Mouse (Mus musculus) cerebellum, postnatal 4 days (tissue): ENCODE measurements around the gene Cfap69.
"Not testable (repeated sequence)": the region's sequence is repeated elsewhere in the genome, so short reads cannot be mapped to it uniquely, and the experiment has no call there.

Source experiments
- DNase-seq, 2 experiments: peaks; one replicate each; pipeline ENCODE4 v3.0.0; 2022; ENCODE audit warnings: low spot score in 2 of 2, mixed read lengths in 1 of 2

Cfap69 gene

DNA sequence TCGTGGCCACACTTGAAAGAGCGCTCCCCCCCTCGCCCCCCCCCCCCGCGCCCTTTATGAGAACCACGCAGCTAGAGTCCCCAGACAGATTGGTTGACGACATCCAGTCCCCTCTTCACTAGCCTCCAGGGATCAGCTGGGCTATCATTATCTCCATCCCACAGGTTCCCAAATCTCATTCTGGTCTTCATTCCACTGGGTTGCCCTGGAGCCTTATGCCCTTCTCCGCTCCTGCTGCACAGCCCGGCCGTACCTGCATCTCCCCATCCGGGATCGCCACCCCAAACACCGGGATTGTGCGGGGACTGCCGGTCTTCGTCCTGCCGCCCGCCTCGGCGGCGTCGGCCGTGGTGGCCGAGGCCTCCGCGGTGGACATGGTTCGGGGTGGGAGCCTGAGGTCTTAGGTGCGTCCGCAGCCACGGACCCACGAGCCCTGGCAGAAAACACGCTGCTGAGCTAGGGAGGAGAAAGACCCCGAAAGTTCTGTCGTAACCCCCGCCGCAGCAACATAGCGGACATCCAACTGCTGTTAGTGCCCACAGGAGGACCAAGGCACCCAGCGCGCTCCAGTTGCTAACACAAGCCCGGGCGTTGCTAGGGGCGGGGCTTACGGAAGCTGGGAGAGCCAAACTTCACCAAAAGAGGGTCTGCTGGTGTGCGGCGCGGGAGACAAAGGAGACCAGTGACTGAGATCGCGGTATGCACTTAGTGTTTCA is at the start of gene Cfap69:
Gene Cfap69, minus strand, starts transcription at position 585 of the 716 bp plus-strand sequence.
- peak; percentile 81 to 87 for DNase-seq

- DNase-seq: no peak
Observed at GRCm38 (mm10) chr5:5711032-5711431, 47.0 kb upstream of the Cfap69 start.

- DNase-seq: no peak
Observed at GRCm38 (mm10) chr5:5707341-5708278, 43.6 kb upstream of the Cfap69 start.

DNA sequence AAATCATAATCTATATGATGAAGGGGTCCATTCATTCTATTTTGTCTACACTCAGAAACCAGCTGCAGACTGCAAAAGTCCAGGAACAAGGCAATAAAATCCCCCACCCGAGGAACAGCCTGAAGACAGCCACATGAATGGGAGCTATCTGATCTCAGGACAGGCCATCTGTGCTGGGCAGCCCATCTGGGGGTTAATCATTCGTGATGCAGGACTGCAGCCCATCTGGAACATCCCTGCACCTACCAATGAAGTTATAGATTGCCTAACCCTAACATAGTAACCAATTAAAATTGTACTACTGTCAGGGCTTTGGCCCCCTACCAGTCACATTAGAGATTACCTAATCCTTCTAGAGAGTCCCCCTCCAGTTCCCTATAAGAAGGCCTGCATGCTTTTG is 41.0 kb upstream of the Cfap69 start:
- DNase-seq: no peak

- no peak for DNase-seq
Observed at GRCm38 (mm10) chr5:5700386-5700785, 36.3 kb upstream of the Cfap69 start.

DNA sequence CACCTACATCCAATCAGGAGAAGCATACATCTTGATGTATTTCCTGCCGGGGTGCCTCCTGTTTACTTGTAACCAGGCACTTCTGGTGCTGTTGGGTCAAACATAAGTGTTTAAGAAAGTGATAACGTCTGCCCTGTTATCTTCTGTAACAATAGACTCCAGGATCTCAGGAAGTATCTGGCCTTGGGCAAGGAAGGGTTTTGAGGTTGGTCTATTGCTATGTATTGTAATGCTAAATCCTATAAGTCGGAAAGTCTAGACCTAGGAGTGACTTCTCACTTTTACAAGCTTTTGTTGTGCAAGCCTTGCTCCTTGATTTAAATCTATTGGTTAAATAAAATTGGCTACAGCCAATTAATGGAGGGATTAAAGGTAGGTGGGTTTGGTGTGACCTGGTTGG is 34.8 kb upstream of the Cfap69 start:
- DNase-seq: no peak

DNA sequence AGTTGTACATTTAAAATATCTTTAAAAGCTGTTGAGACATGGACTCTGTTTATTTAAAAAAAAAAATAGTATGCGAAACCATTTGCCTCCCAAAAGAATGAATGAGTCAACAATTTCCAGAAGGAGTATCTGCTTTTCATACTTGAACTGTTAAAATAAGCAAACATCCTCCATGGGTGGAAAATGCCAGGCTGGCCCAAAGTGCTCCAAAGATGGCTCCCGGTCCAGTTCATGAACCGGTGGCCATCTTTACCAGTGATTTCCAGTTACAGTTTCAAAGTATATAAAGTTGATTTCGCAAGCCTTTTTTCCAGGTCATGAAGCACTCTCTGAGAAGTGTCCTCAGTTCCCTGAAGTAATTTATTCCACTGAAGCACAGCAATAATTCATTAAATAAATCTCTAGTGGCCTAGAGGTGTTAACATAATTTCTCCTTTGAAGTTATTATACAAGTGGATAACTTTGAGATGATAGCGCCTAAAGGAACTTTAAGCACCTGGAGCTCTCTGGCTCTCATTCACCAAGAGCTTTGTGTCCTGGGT is 31.4 kb upstream of the Cfap69 start:
- no peak for DNase-seq

GRCm38 (mm10) chr5:5693956-5694653 is 30.1 kb upstream of the Cfap69 start, which contains the start of gene Steap2:
Gene Steap2, minus strand, starts transcription at chr5:5694578.
- DNase-seq: peak; percentile 28 to 42

GRCm38 (mm10) chr5:5693541-5693955 is 29.5 kb upstream of the Cfap69 start:
- DNase-seq: no peak

DNA sequence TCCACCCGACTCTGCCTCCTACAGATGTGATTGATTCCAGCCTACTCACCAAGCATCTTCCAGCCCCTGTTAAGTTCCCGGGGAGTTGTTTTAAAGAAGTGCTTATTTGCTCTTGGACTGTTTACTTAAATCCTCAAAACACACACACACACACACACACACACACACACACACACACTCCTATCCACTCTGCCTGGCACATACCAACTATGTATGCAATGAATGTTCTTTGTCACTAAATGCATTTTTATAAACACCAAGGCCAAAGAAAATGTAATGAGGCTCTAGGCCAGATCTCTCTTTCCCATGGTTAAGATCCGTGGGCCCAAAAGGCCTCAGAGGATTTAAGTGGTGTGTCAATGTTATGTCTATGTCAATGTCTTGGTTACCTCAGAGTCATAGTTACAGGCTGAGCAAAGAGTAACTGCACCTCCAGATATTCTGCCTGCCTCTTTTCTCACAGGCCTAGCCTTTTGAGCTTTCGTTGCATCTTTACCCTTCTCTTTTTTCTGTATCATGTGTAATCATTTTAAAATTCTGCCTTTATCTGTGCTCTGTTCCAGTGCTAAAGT is 28.2 kb upstream of the Cfap69 start:
- DNase-seq: no peak

DNA sequence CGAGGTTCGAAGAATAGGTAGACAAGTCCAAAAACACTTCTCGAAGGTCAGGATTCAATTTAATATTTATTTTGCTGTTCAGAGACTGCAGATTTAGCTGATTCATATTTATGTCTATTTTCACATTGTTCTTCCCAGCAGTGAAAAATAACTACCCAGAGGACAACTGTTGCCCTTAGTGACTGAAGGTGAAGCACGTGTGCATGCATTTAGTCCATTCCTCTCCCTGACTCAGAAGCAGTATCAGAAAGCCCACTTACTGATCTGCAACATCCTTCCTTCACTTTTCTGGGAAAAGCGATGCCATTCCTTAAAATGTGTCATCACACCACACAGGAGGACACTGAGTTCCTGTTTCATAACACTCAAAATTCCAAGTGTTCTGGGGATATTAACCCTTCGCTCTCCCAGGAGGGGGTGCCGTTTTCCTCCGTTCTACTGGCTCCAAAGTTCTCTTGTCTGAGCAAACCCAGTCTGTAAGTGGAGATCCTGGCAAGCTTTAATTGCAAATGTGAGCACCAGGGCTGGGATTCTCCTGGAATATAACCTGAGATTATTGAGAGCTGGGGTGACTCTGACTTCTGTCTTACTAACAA is 25.0 kb upstream of the Cfap69 start:
- no peak for DNase-seq

DNA sequence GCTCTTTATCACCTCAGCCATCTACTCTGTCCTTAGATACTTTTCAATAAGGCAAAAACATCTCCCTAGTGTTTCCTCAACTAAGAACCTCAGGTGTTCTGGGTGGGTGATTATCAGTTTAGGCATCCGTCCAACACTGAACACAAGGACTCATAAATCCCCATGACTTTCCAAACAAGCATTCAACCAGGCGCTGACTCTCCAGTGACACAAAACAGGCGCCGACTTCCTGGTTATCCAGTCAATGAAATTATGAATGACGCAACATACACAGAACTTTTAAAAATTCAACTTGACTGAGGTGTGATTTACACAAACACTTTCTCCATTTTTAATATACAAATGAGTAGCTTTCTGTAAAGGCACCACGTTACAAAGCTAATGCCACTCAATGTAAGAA is 24.2 kb upstream of the Cfap69 start:
- no peak for DNase-seq

DNA sequence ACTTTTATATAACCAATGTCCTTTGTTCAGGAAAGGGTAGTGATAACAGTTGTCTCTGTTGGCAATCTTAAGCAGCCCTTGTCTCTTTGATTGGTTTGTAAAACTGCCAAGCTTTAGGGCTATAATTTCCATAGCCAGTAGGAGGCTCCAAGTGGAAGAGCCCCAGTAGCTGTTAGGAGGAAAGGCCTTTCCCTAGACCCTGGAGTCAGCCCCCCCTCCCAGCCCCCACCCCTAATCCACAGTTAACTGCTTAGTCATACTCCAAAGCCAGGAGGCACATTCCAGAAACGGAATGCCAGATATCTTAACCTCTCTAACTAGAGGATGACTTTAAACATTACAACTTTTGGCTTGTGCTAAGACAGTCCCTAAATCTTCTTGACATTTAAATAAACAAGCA is 22.9 kb upstream of the Cfap69 start:
- DNase-seq: no peak

- not testable (repeated sequence) for DNase-seq
Observed at GRCm38 (mm10) chr5:5684946-5685345, 20.9 kb upstream of the Cfap69 start.

GRCm38 (mm10) chr5:5683292-5683691 is 19.3 kb upstream of the Cfap69 start:
- no peak for DNase-seq

- no peak for DNase-seq
Observed at GRCm38 (mm10) chr5:5679459-5679858, 15.4 kb upstream of the Cfap69 start.

DNA sequence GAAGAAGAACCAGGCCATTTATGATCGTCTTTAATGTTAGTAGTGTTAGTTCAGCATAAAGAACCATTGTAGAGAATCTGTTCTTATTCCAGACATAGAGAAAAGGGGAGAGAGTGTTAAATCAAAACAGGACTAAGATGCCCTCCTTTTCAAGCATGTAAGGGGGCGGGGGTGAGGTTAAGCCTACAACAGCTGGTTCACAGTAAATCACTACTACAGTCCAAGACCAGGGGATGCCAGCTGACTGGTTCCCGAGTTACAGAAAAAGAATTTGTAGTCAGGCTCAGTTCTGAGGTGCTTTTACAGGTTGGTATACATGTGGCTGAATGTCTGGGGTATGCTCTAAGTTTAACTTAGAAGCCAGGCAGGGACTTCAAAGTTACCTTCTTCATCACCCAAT is 12.0 kb upstream of the Cfap69 start:
- DNase-seq: no peak

- no peak for DNase-seq
Observed at GRCm38 (mm10) chr5:5668920-5669319, 4.9 kb upstream of the Cfap69 start.

- DNase-seq: no peak
Observed at GRCm38 (mm10) chr5:5664371-5664926, 410 bp upstream of the Cfap69 start.

DNA sequence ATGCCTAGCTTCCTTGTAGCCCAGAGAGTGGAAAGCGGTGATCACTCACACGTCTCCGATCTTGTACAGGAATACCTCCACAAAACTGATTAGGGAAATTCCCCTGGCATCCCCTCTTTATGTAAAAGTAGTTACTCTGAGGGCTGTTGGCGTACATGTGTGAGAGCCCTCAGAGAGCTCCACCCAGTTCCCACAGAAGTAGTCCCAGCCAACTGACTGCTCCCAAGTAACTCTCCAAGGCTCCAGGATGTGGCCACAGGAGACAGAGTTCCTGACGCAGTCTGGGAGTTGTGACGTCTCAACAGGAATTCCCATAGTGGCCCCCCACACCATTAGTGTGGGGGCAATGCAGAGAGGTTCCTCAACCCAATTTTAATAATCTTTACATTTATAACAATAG is 982 bp downstream of the Cfap69 start:
- DNase-seq: no peak

DNA sequence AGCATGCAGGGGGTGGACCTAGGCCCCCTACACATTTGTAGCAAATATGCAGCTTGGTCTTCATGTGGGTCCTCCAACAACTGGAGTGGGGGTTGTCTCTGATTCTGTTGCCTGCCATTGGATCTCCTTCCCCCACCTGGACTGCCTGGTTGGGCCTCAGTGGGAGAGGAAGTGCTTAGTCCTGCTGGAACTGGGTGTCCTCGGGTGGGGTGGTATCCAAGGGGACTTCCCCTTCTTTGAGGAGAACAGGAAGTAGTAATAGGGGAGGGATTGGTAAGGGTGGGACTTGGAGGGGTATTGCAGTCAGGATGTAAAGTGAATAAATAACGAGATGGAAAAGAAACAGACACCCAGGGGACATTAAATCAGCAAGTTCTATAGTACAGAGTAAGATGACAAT is 5.4 kb downstream of the Cfap69 start:
- DNase-seq: no peak
